Mouse (Mus musculus) kidney, embryonic 15.5 days (tissue): ENCODE data around the gene Chit1. TPM values are rescaled to one million over a fixed set of nuclear protein-coding genes. Genes with fewer than 3 reads are reported as not detected.

Experiments used
- ATAC-seq: fragments of 200-750 bp; cut with Nextera tagmentation; replicated peaks from 2 replicates; pipeline ENCODE4 v1.8.0; 2017; ENCODE audit warnings: moderate TSS enrichment; ENCODE audit not compliant: low FRiP score
- H3K27ac ChIP-seq: fragments of 300-500 bp; sonication (generic); 2 replicates; pipeline ENCODE4 v1.5.1; 2015; ENCODE audit warnings: mild to moderate bottlenecking, inconsistent platforms
- H3K27me3 ChIP-seq: fragments of 300-500 bp; sonication (generic); 2 replicates; pipeline ENCODE4 v1.6.1; 2015; ENCODE audit warnings: inconsistent platforms
- H3K36me3 ChIP-seq: fragments of 300-500 bp; sonication (generic); 2 replicates; pipeline ENCODE4 v1.6.1; 2015; ENCODE audit warnings: inconsistent platforms
- H3K4me1 ChIP-seq: fragments of 300-500 bp; sonication (generic); 2 replicates; pipeline ENCODE4 v1.6.1; 2015; ENCODE audit warnings: inconsistent platforms
- H3K4me2 ChIP-seq: fragments of 300-500 bp; sonication (generic); 2 replicates; pipeline ENCODE4 v1.6.1; 2015; ENCODE audit warnings: moderate library complexity, mild to moderate bottlenecking, inconsistent platforms
- H3K4me3 ChIP-seq: fragments of 300-500 bp; sonication (generic); replicated peaks from 2 replicates; pipeline ENCODE4 v1.5.1; 2015; ENCODE audit warnings: mild to moderate bottlenecking, inconsistent platforms
- H3K9ac ChIP-seq: fragments of 300-500 bp; sonication (generic); 2 replicates; pipeline ENCODE4 v1.6.1; 2015; ENCODE audit warnings: mild to moderate bottlenecking, inconsistent platforms
- H3K9me3 ChIP-seq: fragments of 300-500 bp; sonication (generic); replicated peaks from 2 replicates; pipeline ENCODE4 v1.6.1; 2016; ENCODE audit warnings: inconsistent platforms
- WGBS: fragments of 180-500 bp; shearing (Covaris S2); methylation state at CpG from one replicate; pipeline ENCODE4 v1.1.7; 2015; ENCODE audit warnings: mixed read lengths; 5-methylcytosine and 5-hydroxymethylcytosine counted together
- polyA plus RNA-seq: library from polyadenylated mRNA; unstranded; fragments of >200 nt; fragmentation: Nextera tagmentation; extraction: Ambion mirVana; gene quantifications from 2 replicates; pipeline ENCODE4 v1.2.1, GENCODE M21; 2015

Chit1 gene
- polyA plus RNA-seq, 1 experiment from 2014 or later = 0.30 TPM

GRCm38 (mm10) chr1:134195979-134196378, 84.9 kb downstream of the Chit1 start:
- Histone ChIP-seq H3K9ac (no peak overlapping the region), H3K4me2 (0 out of 2 replicates have a peak overlapping the region, but pooled peaks have one; percentile 1), H3K36me3 (no peaks in the 10 kb centered on the region), H3K9me3 (no peaks in the 10 kb centered on the region), H3K27me3 (no peaks in the 10 kb centered on the region), H3K4me3 (no peak overlapping the region), H3K4me1 (peaks cover 38% of the 10 kb centered on the region), H3K27ac (peak overlapping the region; percentile 58)
- 44% methylated on average over 4 of the region's 4 CpGs for WGBS
- ATAC-seq = peak; percentile 23; the same call in 1 of the 2 replicates

- Histone ChIP-seq H3K9ac (no peak overlapping the region), H3K4me1 (peaks cover 38% of the 10 kb centered on the region), H3K27ac (peak overlapping the region; percentile 58), H3K9me3 (no peaks in the 10 kb centered on the region), H3K27me3 (no peaks in the 10 kb centered on the region), H3K4me2 (no peak overlapping the region), H3K4me3 (no peak overlapping the region), H3K36me3 (no peaks in the 10 kb centered on the region)
- ATAC-seq = no peak; the same call in 1 of the 2 replicates
- 59% methylated on average over 4 of the region's 4 CpGs for WGBS
Observed at GRCm38 (mm10) chr1:134196386-134196785, 85.3 kb downstream of the Chit1 start.

GRCm38 (mm10) chr1:134197325-134197982, 86.4 kb downstream of the Chit1 start:
- H3K36me3 ChIP-seq = no peaks in the 10 kb centered on the region
- WGBS = 86% methylated on average over 15 of the region's 15 CpGs
- H3K9ac ChIP-seq = no peak overlapping the region
- no peaks in the 10 kb centered on the region for H3K9me3 ChIP-seq
- no peaks in the 10 kb centered on the region for H3K27me3 ChIP-seq
- H3K4me1 ChIP-seq = peaks cover 38% of the 10 kb centered on the region
- no peak for ATAC-seq
- H3K27ac ChIP-seq = no peak overlapping the region
- H3K4me3 ChIP-seq = no peak overlapping the region
- no peak overlapping the region for H3K4me2 ChIP-seq

GRCm38 (mm10) chr1:134198197-134198995, 87.4 kb downstream of the Chit1 start:
- no peak overlapping the region for H3K4me2 ChIP-seq
- no peaks in the 10 kb centered on the region for H3K36me3 ChIP-seq
- H3K4me3 ChIP-seq = no peak overlapping the region
- no peaks in the 10 kb centered on the region for H3K27me3 ChIP-seq
- no peak for ATAC-seq
- H3K4me1 ChIP-seq = peaks cover 31% of the 10 kb centered on the region
- WGBS = 81% methylated on average over 12 of the region's 12 CpGs
- H3K9ac ChIP-seq = no peak overlapping the region
- H3K27ac ChIP-seq = no peak overlapping the region
- no peaks in the 10 kb centered on the region for H3K9me3 ChIP-seq

GRCm38 (mm10) chr1:134200481-134200880, 89.4 kb downstream of the Chit1 start:
- Histone ChIP-seq H3K9ac (no peak overlapping the region), H3K36me3 (no peaks in the 10 kb centered on the region), H3K4me3 (no peak overlapping the region), H3K27ac (no peak overlapping the region), H3K4me2 (no peak overlapping the region), H3K27me3 (no peaks in the 10 kb centered on the region), H3K4me1 (peaks cover 10% of the 10 kb centered on the region), H3K9me3 (no peaks in the 10 kb centered on the region)
- ATAC-seq = no peak
- 66% methylated on average over 2 of the region's 2 CpGs for WGBS

Other genes starting within 250 kb of the Chit1 start
- gene Optc, start 203.2 kb upstream of the Chit1 start, polyA plus RNA-seq = 0.27 and 0.56 TPM in 2 replicates
- 1.0 and 2.2 TPM in 2 replicates for gene Prelp, start 189.8 kb upstream of the Chit1 start, polyA plus RNA-seq
- gene Fmod, start 74.0 kb upstream of the Chit1 start, polyA plus RNA-seq = 11.6 and 12.4 TPM in 2 replicates
- gene Btg2, start 32.1 kb upstream of the Chit1 start, polyA plus RNA-seq = 31.1 and 32.2 TPM in 2 replicates
- 1.7 and 2.2 TPM in 2 replicates for gene Chil1, start 70.9 kb downstream of the Chit1 start, polyA plus RNA-seq
- gene Mybph, start 82.2 kb downstream of the Chit1 start, polyA plus RNA-seq = 6.1 and 9.3 TPM in 2 replicates
- 7.7 and 8.2 TPM in 2 replicates for gene Adora1, start 124.2 kb downstream of the Chit1 start, polyA plus RNA-seq
- gene Myog, start 178.7 kb downstream of the Chit1 start, polyA plus RNA-seq = 13.1 and 19.9 TPM in 2 replicates
- gene Ppfia4, start 221.7 kb downstream of the Chit1 start, polyA plus RNA-seq = 2.9 and 3.0 TPM in 2 replicates